Mouse (Mus musculus): ENCODE data around the gene Ebf1.

GRCm38 (mm10) chr11:44944401-44944800 is 327.3 kb downstream of the Ebf1 start:
- TF ChIP-seq CTCF (IDR thresholded peaks at IDR 0.05; ENCODE audit: low read depth) (no peak), EP300 (IDR thresholded peaks at IDR 0.05; ENCODE audit: low read depth) (no peak)
